Mouse (Mus musculus) embryonic facial prominence, embryonic 14.5 days (tissue): Measurements from ENCODE around the gene Pgp. TPM values are rescaled to one million over a fixed set of nuclear protein-coding genes. Genes with fewer than 3 reads are reported as not detected.
"Not testable (repeated sequence)": the region's sequence is repeated elsewhere in the genome, so short reads cannot be mapped to it uniquely, and the experiment has no call there.

Experiments
- ATAC-seq: fragments of 200-750 bp; cut with Nextera tagmentation; 2 replicates; pipeline ENCODE4 v1.8.0; 2017; ENCODE audit warnings: low read depth, moderate number of reproducible peaks, moderate TSS enrichment
- DNase-seq: peaks from one replicate; pipeline ENCODE4 v3.0.0-alpha.2; 2015; ENCODE audit warnings: low spot score
- H3K27ac ChIP-seq: fragments of 300-500 bp; sonication (generic); replicated peaks from 2 replicates; pipeline ENCODE4 v1.5.1; 2014; ENCODE audit warnings: low read depth, mild to moderate bottlenecking, low read length, moderate library complexity
- H3K27me3 ChIP-seq: fragments of 300-500 bp; sonication (generic); replicated peaks from 2 replicates; pipeline ENCODE4 v1.6.1; 2014; ENCODE audit warnings: low read length; ENCODE audit not compliant: control insufficient read depth, insufficient read depth
- H3K36me3 ChIP-seq: fragments of 300-500 bp; sonication (generic); 2 replicates; pipeline ENCODE4 v1.6.1; 2014; ENCODE audit warnings: low read length, mixed read lengths; ENCODE audit not compliant: control insufficient read depth, insufficient read depth
- H3K4me1 ChIP-seq: fragments of 300-500 bp; sonication (generic); 2 replicates; pipeline ENCODE4 v1.6.1; 2014; ENCODE audit warnings: antibody characterized with exemption, low read length; ENCODE audit not compliant: control insufficient read depth, insufficient read depth
- H3K4me2 ChIP-seq: fragments of 300-500 bp; sonication (generic); 2 replicates; pipeline ENCODE4 v1.6.1; 2014; ENCODE audit warnings: low read depth, mild to moderate bottlenecking, low read length, moderate library complexity, mixed read lengths
- H3K4me3 ChIP-seq: fragments of 300-500 bp; sonication (generic); 2 replicates; pipeline ENCODE4 v1.5.1; 2014; ENCODE audit warnings: low read depth, mild to moderate bottlenecking, low read length
- H3K9ac ChIP-seq: fragments of 300-500 bp; sonication (generic); 2 replicates; pipeline ENCODE4 v1.6.1; 2014; ENCODE audit warnings: low read depth, mild to moderate bottlenecking, low read length, moderate library complexity, mixed read lengths
- H3K9me3 ChIP-seq: fragments of 300-500 bp; sonication (generic); 2 replicates; pipeline ENCODE4 v1.6.1; 2016; ENCODE audit warnings: low read length; ENCODE audit not compliant: control insufficient read depth
- WGBS: fragments of 180-500 bp; shearing (Covaris S2); extraction: QIAGEN DNeasy Blood & Tissue Kit; methylation state at CpG from one replicate; pipeline ENCODE4 v1.1.7; 2014; 5-methylcytosine and 5-hydroxymethylcytosine counted together
- polyA plus RNA-seq: library from polyadenylated mRNA; unstranded; fragments of >200 nt; fragmentation: Nextera tagmentation; extraction: Ambion mirVana; gene quantifications from 2 replicates; pipeline ENCODE4 v1.2.1, GENCODE M21; 2014

Pgp gene
- 57.7 and 58.5 TPM in 2 replicates for polyA plus RNA-seq

DNA sequence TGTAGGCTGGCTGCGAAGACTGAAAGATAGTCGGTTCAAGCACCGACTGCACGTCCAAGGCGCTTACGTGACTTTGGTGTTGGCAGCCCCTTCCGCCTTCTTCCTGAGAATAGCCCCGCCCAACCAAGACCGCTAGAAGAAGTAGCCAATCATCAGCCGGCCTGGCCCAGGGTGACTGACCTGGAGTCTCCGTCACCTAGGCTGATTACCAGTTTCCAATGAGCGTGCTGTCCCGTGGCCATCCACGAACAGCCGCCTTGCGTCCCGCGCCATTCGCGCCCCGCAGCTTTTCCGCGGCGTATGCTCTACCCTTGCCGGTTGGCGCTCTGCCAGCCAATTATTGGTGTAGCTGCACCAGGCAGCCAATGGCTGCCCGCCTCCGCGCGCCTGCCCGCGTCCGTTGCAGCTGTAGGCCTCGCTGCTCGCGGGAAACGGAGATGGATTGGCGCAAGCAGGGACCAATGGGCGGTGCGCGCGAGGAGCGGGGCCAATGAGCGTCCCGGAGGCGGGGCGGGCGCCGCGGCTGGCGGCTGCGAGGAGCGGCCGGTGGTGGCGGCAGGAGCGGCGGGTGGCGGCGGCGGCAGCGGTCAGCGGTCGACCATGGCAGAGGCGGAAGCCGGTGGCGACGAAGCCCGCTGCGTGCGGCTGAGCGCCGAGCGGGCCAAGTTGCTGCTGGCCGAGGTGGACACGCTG is at the start of gene Pgp, which contains the start of gene E4f1:
Gene Pgp, plus strand, starts transcription at position 483 of the 693 bp plus-strand sequence.
Gene E4f1, minus strand, starts transcription at position 404 of the 693 bp plus-strand sequence.
- under 1% methylated on average over 39 of the region's 75 CpGs for WGBS

DNA sequence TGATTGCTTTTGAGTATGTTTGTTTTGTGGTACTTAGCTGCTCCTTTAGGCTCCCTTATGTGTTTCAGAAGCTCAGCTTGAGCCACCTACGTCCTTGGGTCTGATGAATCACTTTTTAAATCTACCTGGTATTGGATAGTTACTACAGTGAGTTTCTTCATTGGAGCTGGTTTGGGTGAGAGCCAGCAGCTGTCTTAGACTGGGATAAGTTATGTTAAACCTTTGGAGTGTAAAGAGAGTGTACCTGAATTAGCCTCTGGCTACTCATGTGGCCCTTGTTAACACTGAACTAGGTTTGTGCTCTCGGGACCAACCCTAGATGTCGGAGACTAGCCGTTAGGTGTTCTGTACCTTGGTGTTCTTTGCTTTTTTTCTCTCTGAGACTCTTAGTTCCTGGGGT is 47.1 kb upstream of the Pgp start:
- no peak overlapping the region for H3K4me2 ChIP-seq
- no peaks in the 10 kb centered on the region for H3K27me3 ChIP-seq
- 85% methylated on average over 4 of the region's 4 CpGs for WGBS
- no peak overlapping the region for H3K27ac ChIP-seq
- no peaks in the 10 kb centered on the region for H3K9me3 ChIP-seq
- H3K4me1 ChIP-seq, result peaks cover 4% of the 10 kb centered on the region
- ATAC-seq (no peak), DNase-seq (no peak)
- no peak overlapping the region for H3K9ac ChIP-seq
- no peak overlapping the region for H3K4me3 ChIP-seq
- H3K36me3 ChIP-seq, result peaks cover 74% of the 10 kb centered on the region

More for the DNA sequence above, at the start of gene Pgp, which contains the start of gene E4f1:
- peak; percentile 99 for ATAC-seq
- peaks cover 12% of the 10 kb centered on the region for H3K36me3 ChIP-seq
- H3K4me3 ChIP-seq, result peak within 1 kb of the TSS; percentile 89
- peaks cover 14% of the 10 kb centered on the region for H3K4me1 ChIP-seq
- DNase-seq, result peak; percentile 99
- peak within 1 kb of the TSS; percentile 86 for H3K9ac ChIP-seq
- no peaks in the 10 kb centered on the region for H3K27me3 ChIP-seq
- peak within 1 kb of the TSS; percentile 76 for H3K27ac ChIP-seq
- peak within 1 kb of the TSS; percentile 96 for H3K4me2 ChIP-seq
- no peaks in the 10 kb centered on the region for H3K9me3 ChIP-seq

DNA sequence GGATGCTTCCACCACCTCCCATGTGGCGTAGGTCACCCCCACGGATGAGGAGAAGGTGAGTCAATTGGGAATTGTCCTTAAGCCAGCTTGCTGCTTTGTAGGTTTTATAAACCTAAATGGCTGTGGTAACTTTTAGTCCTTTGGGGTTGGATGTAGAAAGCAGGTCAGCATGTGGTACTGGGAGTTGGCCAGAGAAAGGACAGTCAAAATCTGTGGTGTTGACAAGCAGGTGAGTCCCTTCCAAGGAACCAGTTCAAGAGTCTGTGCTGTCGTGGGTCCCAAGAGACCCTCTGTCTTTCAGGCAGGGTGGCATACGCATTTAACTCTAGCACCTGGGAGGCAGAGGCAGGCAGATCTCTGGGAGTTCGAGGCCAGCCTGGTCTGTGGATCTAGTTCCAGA is 45.7 kb upstream of the Pgp start:
- H3K4me2 ChIP-seq, result no peak overlapping the region
- H3K9me3 ChIP-seq, result no peaks in the 10 kb centered on the region
- H3K27ac ChIP-seq, result no peak overlapping the region
- H3K4me1 ChIP-seq, result peaks cover 4% of the 10 kb centered on the region
- H3K36me3 ChIP-seq, result peaks cover 61% of the 10 kb centered on the region
- DNase-seq, result no peak
- 85% methylated on average over 5 of the region's 5 CpGs for WGBS
- no peak for ATAC-seq
- H3K27me3 ChIP-seq, result no peaks in the 10 kb centered on the region
- no peak overlapping the region for H3K9ac ChIP-seq
- no peak overlapping the region for H3K4me3 ChIP-seq

DNA sequence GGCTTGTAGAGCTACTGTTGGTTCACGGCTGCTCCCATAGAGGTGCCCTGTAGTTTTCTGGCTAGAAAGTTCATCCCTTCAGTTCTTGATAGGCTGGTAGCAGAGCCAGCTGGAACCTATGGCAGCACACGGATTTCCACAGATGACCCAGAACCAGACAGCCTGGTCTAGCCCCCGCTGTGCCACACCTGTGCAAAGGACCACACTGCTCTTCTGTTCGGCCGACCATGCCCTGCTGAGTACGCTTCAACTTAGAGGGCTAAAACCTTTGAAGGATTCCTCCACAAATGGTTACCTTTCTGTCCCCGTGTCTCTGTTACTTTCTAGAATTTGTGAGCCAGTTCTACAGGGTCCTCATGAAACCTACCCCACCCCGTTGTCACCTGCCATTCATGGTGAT is 44.9 kb upstream of the Pgp start:
- not testable (repeated sequence) for H3K27me3 ChIP-seq, ATAC-seq, H3K4me2 ChIP-seq, H3K9ac ChIP-seq, DNase-seq, H3K4me1 ChIP-seq, H3K27ac ChIP-seq, H3K4me3 ChIP-seq, H3K9me3 ChIP-seq
- H3K36me3 ChIP-seq, result peaks cover 52% of the 10 kb centered on the region
- 93% methylated on average over 4 of the region's 8 CpGs for WGBS

DNA sequence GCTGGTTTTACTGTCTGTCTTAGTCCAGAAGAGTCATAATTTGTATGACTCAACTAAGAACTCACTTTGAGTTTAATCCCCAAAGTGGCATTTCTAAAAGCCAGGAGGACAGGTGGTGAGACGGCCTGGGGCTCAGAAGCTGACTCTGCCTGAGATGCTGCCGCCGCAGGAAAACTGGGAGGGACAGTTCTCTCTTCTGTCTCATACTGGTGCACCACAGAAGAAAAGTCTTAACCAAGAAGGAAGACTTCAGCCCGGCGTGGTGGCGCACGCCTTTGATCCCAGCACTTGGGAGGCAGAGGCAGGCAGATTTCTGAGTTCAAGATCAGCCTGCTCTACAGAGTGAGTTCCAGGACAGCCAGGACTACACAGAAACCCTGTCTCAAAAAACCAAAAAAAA is 44.3 kb upstream of the Pgp start:
- Histone ChIP-seq H3K27ac (peak overlapping the region; percentile 94; the same call in 1 of the 2 replicates), H3K9ac (no peak overlapping the region), H3K4me3 (peak overlapping the region; percentile 78; the same call in 1 of the 2 replicates), H3K36me3 (peaks cover 46% of the 10 kb centered on the region), H3K27me3 (no peaks in the 10 kb centered on the region), H3K4me2 (peak overlapping the region; percentile 72), H3K9me3 (no peaks in the 10 kb centered on the region), H3K4me1 (peaks cover 4% of the 10 kb centered on the region)
- DNase-seq, result no peak
- ATAC-seq, result no peak
- 83% methylated on average over 7 of the region's 7 CpGs for WGBS

DNA sequence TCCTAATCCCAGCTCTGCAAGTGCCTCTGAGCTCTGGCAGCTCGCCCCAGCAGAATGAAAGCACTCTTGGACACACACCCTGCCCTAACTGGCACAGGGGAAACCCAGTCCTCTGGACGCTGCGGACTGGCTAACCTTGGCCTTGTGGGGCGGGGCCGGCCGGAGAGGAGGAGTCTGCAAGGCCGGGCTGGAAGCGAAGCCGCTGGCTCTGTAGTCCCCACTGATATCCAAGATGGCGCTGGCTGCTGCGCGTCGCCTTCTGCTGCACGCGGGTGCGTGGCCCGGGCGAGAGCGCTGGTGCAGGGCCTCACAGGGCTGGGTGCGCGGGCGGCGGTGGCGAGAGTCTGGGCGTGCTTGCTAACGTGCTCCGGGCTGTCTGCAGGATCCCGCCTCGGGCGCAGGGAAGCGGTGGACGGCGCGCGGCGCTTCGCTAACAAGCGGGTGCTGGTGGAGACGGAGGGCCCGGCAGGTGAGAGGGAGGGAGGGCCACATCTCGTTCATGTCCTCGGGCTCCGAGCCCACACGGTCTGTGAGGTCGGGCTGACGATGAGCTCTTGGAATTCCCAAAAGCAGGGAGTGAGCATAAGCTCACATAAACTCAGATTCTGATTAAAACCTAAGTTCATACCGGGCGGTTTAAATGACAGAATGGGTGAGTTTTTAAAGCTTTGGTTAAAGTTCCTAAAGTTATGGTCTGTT is 43.6 kb upstream of the Pgp start, which contains the start of gene Eci1:
Gene Eci1, plus strand, starts transcription at position 171 of the 699 bp plus-strand sequence.
- H3K36me3 ChIP-seq, result peaks cover 39% of the 10 kb centered on the region
- peak within 1 kb of the TSS; percentile 94 for H3K27ac ChIP-seq
- ATAC-seq (peak; percentile 97), DNase-seq (peak; percentile 96)
- peak within 1 kb of the TSS; percentile 78 for H3K4me3 ChIP-seq
- H3K9me3 ChIP-seq, result no peaks in the 10 kb centered on the region
- WGBS, result under 1% methylated on average over 37 of the region's 48 CpGs
- H3K9ac ChIP-seq, result peak within 1 kb of the TSS; percentile 89
- peak within 1 kb of the TSS; percentile 72 for H3K4me2 ChIP-seq
- no peaks in the 10 kb centered on the region for H3K27me3 ChIP-seq
- peaks cover 4% of the 10 kb centered on the region for H3K4me1 ChIP-seq

DNA sequence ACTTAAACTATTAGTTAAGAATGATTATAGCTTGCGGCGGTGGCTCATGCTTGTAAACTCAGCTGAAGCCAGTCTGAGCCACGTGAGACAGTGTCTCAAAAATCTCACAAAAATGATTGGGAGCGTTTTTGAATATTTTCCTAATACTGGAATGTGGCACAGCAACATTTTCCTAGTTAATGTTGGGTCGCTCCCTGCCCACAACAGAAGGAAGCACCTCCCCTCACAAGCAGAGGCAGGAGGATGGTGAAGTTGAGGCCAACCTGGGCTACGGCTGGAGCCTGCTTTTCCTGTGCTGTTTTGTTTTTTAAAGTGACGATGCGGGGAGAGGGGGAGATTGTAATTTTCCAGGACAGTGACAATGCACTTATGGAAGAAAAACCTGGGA is 43.0 kb upstream of the Pgp start:
- peaks cover 4% of the 10 kb centered on the region for H3K4me1 ChIP-seq
- H3K36me3 ChIP-seq, result peaks cover 34% of the 10 kb centered on the region
- 7% methylated on average over 8 of the region's 8 CpGs for WGBS
- H3K27me3 ChIP-seq, result no peaks in the 10 kb centered on the region
- H3K27ac ChIP-seq, result peak overlapping the region; percentile 94
- peak overlapping the region; percentile 78 for H3K4me3 ChIP-seq
- ATAC-seq (0 out of 2 replicates have a peak, but pooled peaks have one; percentile 21), DNase-seq (peak; percentile 60)
- H3K4me2 ChIP-seq, result peak overlapping the region; percentile 72
- peak overlapping the region; percentile 89 for H3K9ac ChIP-seq
- H3K9me3 ChIP-seq, result no peaks in the 10 kb centered on the region

DNA sequence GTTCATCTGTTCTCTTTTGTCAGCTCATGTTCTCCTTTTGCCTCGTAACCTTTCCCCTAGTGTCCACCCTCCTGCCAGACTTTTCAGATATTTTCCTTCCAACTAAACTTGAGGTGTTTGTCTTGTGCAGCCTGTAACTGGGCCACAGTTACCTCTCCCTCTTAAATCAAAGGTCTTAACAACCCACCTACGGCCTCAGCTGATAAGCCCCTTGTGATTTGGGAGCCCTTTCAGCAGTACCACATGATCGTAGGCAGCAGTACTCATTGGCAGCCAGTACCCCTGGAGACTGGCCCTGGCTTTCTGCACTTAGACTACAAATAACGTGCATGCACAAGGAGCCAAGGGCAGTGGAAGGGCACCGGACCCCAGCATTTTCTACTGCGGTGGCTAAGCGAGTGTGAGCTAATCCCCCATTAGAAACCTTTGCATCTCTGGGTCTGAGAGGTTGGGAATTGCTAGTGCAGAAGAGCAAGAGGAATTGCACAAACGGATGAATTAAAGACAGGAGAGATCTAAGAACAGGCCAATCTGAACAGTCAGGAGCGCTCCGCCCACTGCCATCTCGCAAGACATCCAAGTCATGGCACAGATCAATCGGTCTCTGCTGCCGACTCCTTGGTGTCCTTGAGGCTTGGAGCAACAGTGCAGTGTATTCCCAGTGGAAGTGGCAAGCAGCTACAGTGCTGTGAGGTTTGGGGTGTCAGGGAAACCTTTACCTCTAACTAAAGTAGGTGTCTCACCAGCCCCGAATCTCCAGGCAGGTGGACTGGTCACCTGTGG is 40.8 kb upstream of the Pgp start:
- ATAC-seq (no peak), DNase-seq (no peak)
- Histone ChIP-seq H3K36me3 (peaks cover 18% of the 10 kb centered on the region), H3K4me1 (peaks cover 4% of the 10 kb centered on the region), H3K4me2 (no peak overlapping the region), H3K9me3 (no peaks in the 10 kb centered on the region), H3K4me3 (no peak overlapping the region), H3K27ac (no peak overlapping the region), H3K9ac (no peak overlapping the region), H3K27me3 (no peaks in the 10 kb centered on the region)
- WGBS, result 86% methylated on average over 14 of the region's 14 CpGs
